Mouse (Mus musculus): ENCODE measurements around the gene Entpd1.

- no peak for TF ChIP-seq POLR2A (IDR thresholded peaks at IDR 0.05; ENCODE audit: insufficient read depth, low read depth, low read length)
- no peak for TF ChIP-seq EP300 (IDR thresholded peaks at IDR 0.05; ENCODE audit: insufficient read depth, low read depth, low read length)
Observed at GRCm38 (mm10) chr19:40601870-40602269, 10.3 kb upstream of the Entpd1 start.
